Mouse (Mus musculus): ENCODE data around the gene 4930539E08Rik. TPM values are rescaled to one million over a fixed set of nuclear protein-coding genes. Genes with fewer than 3 reads are reported as not detected.

4930539E08Rik gene
- polyA plus RNA-seq (2015; fragmentation: Nextera tagmentation; extraction: Ambion mirVana), result 1.1 and 1.7 TPM in 2 replicates

GRCm38 (mm10) chr17:28915060-28915628, at the start of gene 4930539E08Rik:
Gene 4930539E08Rik (minus strand): TSS chr17:28915324.

DNA sequence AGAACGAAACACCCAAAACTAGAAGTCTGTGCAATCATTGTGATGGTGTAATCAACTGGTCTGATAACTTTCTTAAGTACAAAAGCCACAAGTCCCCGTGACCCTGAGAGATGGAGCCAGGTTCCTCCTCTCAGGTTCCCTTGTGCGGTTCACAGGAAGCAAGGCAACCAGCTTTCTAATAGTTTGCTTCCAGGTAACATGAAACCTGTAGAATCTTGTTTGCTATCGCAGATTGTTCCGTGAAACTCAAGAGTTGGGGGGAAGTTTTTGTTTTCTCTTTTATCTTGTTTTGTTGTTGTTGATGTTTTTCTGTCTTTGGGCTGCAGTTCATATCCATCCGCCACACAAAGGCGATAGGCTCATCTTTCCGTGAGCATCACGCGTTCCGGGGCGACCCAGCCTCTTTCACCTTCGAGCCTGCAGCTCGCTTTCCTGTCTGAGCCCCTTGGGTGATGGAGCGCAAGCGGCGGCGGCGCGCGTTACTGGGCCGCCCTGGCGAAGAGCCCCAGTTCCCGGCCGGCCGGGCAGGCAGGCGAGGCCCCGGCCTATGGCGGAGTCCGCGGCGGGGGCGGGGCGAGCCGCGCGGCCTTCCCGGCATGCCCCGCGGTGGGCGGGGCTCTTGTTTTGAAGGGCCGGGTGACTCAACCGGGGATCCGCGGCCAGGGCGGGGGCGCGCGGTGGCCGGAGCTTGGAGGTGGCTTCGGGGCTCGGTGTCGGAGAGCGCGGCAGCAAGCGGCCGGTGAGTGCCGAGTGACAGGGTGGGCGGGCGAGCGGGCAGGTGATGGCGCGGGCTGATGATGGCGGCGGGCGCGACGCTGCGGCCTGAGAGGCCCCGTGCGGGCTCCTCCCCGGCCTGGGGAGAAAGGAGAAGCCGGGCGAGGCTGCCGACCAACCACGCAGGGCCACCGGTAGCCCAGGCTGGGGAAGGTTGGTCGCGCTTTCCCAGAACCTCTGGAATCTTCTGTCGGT, 37.0 kb upstream of the 4930539E08Rik start, which contains the start of gene Kctd20:
Kctd20 (plus strand) TSS at position 120 of the 969 bp plus-strand sequence.

DNA sequence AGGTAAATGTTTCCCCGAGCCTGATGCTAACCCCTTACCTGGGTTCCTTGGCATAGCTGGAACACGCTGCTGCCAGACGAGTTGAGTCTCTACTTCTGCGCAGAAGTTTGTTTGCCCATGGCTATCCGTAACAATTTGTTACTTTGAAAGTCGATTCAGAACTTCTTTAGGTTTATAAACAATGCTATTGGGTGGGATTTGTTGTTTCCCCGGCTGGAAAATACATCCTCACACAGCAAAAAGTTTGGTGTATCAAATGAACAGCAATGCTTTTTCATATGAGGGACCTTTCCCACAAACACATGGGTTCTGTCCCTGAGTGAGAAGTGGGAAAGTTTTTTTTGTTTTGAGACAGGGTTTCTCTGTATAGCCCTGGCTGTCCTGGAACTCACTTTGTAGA, 28.6 kb upstream of the 4930539E08Rik start, which contains the start of gene Pxt1:
Pxt1 (minus strand) TSS at position 101 of the 400 bp plus-strand sequence.

GRCm38 (mm10) chr17:28858205-28858604, 56.9 kb downstream of the 4930539E08Rik start, which contains the start of gene Pnpla1:
Gene Pnpla1 (plus strand): TSS chr17:28858411.

Other genes starting within 250 kb of the 4930539E08Rik start
- 0.84 and 1.4 TPM in 2 replicates for gene Slc26a8, start 225.1 kb downstream of the 4930539E08Rik start, polyA plus RNA-seq (2015; fragmentation: Nextera tagmentation; extraction: Ambion mirVana)
- gene Mapk14, start 224.0 kb downstream of the 4930539E08Rik start, polyA plus RNA-seq (2015; fragmentation: Nextera tagmentation; extraction: Ambion mirVana), result 21.0 and 22.4 TPM in 2 replicates
- gene AC170998.1, start 189.2 kb downstream of the 4930539E08Rik start, polyA plus RNA-seq (2015; fragmentation: Nextera tagmentation; extraction: Ambion mirVana), result 1.6 and 2.3 TPM in 2 replicates
- 0.73 and 1.0 TPM in 2 replicates for gene Mapk13, start 146.0 kb downstream of the 4930539E08Rik start, polyA plus RNA-seq (2015; fragmentation: Nextera tagmentation; extraction: Ambion mirVana)
- gene Brpf3, start 114.2 kb downstream of the 4930539E08Rik start, polyA plus RNA-seq (2015; fragmentation: Nextera tagmentation; extraction: Ambion mirVana), result 6.2 and 7.4 TPM in 2 replicates
- 0.10 and 0.12 TPM in 2 replicates for gene Pnpla1, start 56.9 kb downstream of the 4930539E08Rik start, polyA plus RNA-seq (2015; fragmentation: Nextera tagmentation; extraction: Ambion mirVana)
- 0.23 TPM in 2 replicates for gene Pxt1, start 28.5 kb upstream of the 4930539E08Rik start, polyA plus RNA-seq (2015; fragmentation: Nextera tagmentation; extraction: Ambion mirVana)
- 48.4 TPM in 2 replicates for gene Kctd20, start 36.6 kb upstream of the 4930539E08Rik start, polyA plus RNA-seq (2015; fragmentation: Nextera tagmentation; extraction: Ambion mirVana)
- 43.8 and 50.4 TPM in 2 replicates for gene Stk38, start 92.7 kb upstream of the 4930539E08Rik start, polyA plus RNA-seq (2015; fragmentation: Nextera tagmentation; extraction: Ambion mirVana)
- gene Srsf3, start 117.3 kb upstream of the 4930539E08Rik start, polyA plus RNA-seq (2015; fragmentation: Nextera tagmentation; extraction: Ambion mirVana), result 254 and 261 TPM in 2 replicates
- 201 and 212 TPM in 2 replicates for gene Cdkn1a, start 175.7 kb upstream of the 4930539E08Rik start, polyA plus RNA-seq (2015; fragmentation: Nextera tagmentation; extraction: Ambion mirVana)
- 0.15 TPM in 1 of 2 replicates, not detected in the other for gene Rab44, start 198.8 kb upstream of the 4930539E08Rik start, polyA plus RNA-seq (2015; fragmentation: Nextera tagmentation; extraction: Ambion mirVana)